Mouse (Mus musculus) stomach, adult 2 months (tissue): ENCODE results near the gene Myh15. TPM values are rescaled to one million over a fixed set of nuclear protein-coding genes. Genes with fewer than 3 reads are reported as not detected.

Experiments
- polyA plus RNA-seq: library from polyadenylated mRNA; depleted of rRNA; stranded (reverse); fragments of >200 nt; gene quantifications from 2 replicates; pipeline ENCODE4 v1.2.3, GENCODE M21; 2012; rRNA removed

The Myh15 gene
- polyA plus RNA-seq = not detected in 2 replicates

GRCm38 (mm10) chr16:49057186-49057585 lies at the start of gene Myh15:
Gene Myh15 (plus strand): TSS chr16:49057486.

Other genes with a start within 250 kb of the Myh15 start
- not detected in 2 replicates for gene Retnlb, start 240.6 kb upstream of the Myh15 start, polyA plus RNA-seq
- gene Retnla, start 214.9 kb upstream of the Myh15 start, polyA plus RNA-seq = 18.8 and 53.1 TPM in 2 replicates
- 2.9 and 17.8 TPM in 2 replicates for gene Retnlg, start 184.9 kb upstream of the Myh15 start, polyA plus RNA-seq
- gene Dzip3, start 63.3 kb upstream of the Myh15 start, polyA plus RNA-seq = 0.12 and 0.30 TPM in 2 replicates
- 0.14 and 0.19 TPM in 2 replicates for gene Cip2a, start 63.3 kb upstream of the Myh15 start, polyA plus RNA-seq